Mouse (Mus musculus) CD4-positive, CD25-positive, alpha-beta regulatory T cell, adult 4 months (primary cell): Measurements from ENCODE around the gene Aicda. TPM values are rescaled to one million over a fixed set of nuclear protein-coding genes. Genes with fewer than 3 reads are reported as not detected.
A peak's percentile ranks its signal among the peaks of the same experiment; 100 is the strongest.
"Not testable (repeated sequence)": the region's sequence is repeated elsewhere in the genome, so short reads cannot be mapped to it uniquely, and the experiment has no call there.

Experiments
- ATAC-seq: one replicate; pipeline ENCODE4 v1.8.0; 2017
- polyA plus RNA-seq, 2 experiments: library from polyadenylated mRNA; unstranded; fragments of 100-300 nt; shearing (Covaris generic); gene quantifications; one replicate each; pipeline ENCODE4 v1.2.1; 2017

The Aicda gene
- polyA plus RNA-seq = 1 to 10 TPM in 1 of 2 experiments, under 1 TPM in 1; 0.66 to 1.6 TPM

GRCm38 (mm10) chr6:122553606-122554005 is at the start of gene Aicda:
Gene Aicda (plus strand): TSS chr6:122553801.
- no peak for ATAC-seq

GRCm38 (mm10) chr6:122505041-122505440 is 48.6 kb upstream of the Aicda start:
- no peak for ATAC-seq

- no peak for ATAC-seq
These were observed 48.1 kb upstream of the Aicda start, which contains the start of gene Mfap5 for GRCm38 (mm10) chr6:122505545-122505944. Gene Mfap5 (plus strand): TSS chr6:122505845.

- ATAC-seq = no peak
These were observed 45.1 kb upstream of the Aicda start for GRCm38 (mm10) chr6:122508494-122508893.

- no peak for ATAC-seq
These were observed 40.4 kb upstream of the Aicda start for GRCm38 (mm10) chr6:122512914-122513878.

- no peak for ATAC-seq
These were observed 39.3 kb upstream of the Aicda start for GRCm38 (mm10) chr6:122514312-122514711.

GRCm38 (mm10) chr6:122515762-122516161 is 37.8 kb upstream of the Aicda start:
- not testable (repeated sequence) for ATAC-seq

- ATAC-seq = no peak
These were observed 35.9 kb upstream of the Aicda start for GRCm38 (mm10) chr6:122517668-122518067.

- no peak for ATAC-seq
These were observed 34.2 kb upstream of the Aicda start for GRCm38 (mm10) chr6:122519384-122519783.

- no peak for ATAC-seq
These were observed 31.0 kb upstream of the Aicda start for GRCm38 (mm10) chr6:122522595-122522994.

GRCm38 (mm10) chr6:122523289-122523688 is 30.3 kb upstream of the Aicda start:
- no peak for ATAC-seq

GRCm38 (mm10) chr6:122527596-122527995 is 26.0 kb upstream of the Aicda start:
- ATAC-seq = peak; percentile 92

GRCm38 (mm10) chr6:122528136-122528535 is 25.5 kb upstream of the Aicda start:
- ATAC-seq = no peak

GRCm38 (mm10) chr6:122531466-122532174 is 22.0 kb upstream of the Aicda start:
- ATAC-seq = no peak

- ATAC-seq = peak; percentile 89
These were observed 20.7 kb upstream of the Aicda start for GRCm38 (mm10) chr6:122532883-122533302.

- ATAC-seq = no peak
These were observed 19.6 kb upstream of the Aicda start for GRCm38 (mm10) chr6:122534032-122534431.

- no peak for ATAC-seq
These were observed 14.0 kb upstream of the Aicda start for GRCm38 (mm10) chr6:122539564-122539963.

- not testable (repeated sequence) for ATAC-seq
These were observed 11.1 kb upstream of the Aicda start for GRCm38 (mm10) chr6:122542459-122542858.

- no peak for ATAC-seq
These were observed 10.0 kb upstream of the Aicda start for GRCm38 (mm10) chr6:122543574-122543973.

GRCm38 (mm10) chr6:122544672-122545071 is 8.9 kb upstream of the Aicda start:
- no peak for ATAC-seq

GRCm38 (mm10) chr6:122545289-122545882 is 8.2 kb upstream of the Aicda start:
- ATAC-seq = no peak

GRCm38 (mm10) chr6:122545948-122546347 is 7.7 kb upstream of the Aicda start:
- no peak for ATAC-seq

GRCm38 (mm10) chr6:122554102-122554501 is 501 bp downstream of the Aicda start:
- ATAC-seq = no peak
